Mouse (Mus musculus) forebrain, embryonic 12.5 days (tissue): ENCODE measurements around the gene Gm48551. TPM values are rescaled to one million over a fixed set of nuclear protein-coding genes. Genes with fewer than 3 reads are reported as not detected.
A peak's percentile ranks its signal among the peaks of the same experiment; 100 is the strongest.

Experiments used
- ATAC-seq: fragments of 200-750 bp; cut with Nextera tagmentation; 2 replicates; pipeline ENCODE4 v1.8.0; 2017; ENCODE audit warnings: moderate TSS enrichment; ENCODE audit not compliant: low FRiP score
- H3K27ac ChIP-seq: fragments of 300-500 bp; sonication (generic); 2 replicates; pipeline ENCODE4 v1.5.1; 2016; ENCODE audit warnings: mild to moderate bottlenecking
- H3K27me3 ChIP-seq: fragments of 300-500 bp; sonication (generic); 2 replicates; pipeline ENCODE4 v1.6.1; 2016; ENCODE audit warnings: mild to moderate bottlenecking
- H3K36me3 ChIP-seq: fragments of 300-500 bp; sonication (generic); replicated peaks from 2 replicates; pipeline ENCODE4 v1.6.1; 2016; ENCODE audit warnings: mild to moderate bottlenecking
- H3K4me1 ChIP-seq: fragments of 300-500 bp; sonication (generic); 2 replicates; pipeline ENCODE4 v1.6.1; 2016
- H3K4me2 ChIP-seq: fragments of 300-500 bp; sonication (generic); 2 replicates; pipeline ENCODE4 v1.6.1; 2016; ENCODE audit warnings: mild to moderate bottlenecking, moderate library complexity
- H3K4me3 ChIP-seq: fragments of 300-500 bp; sonication (generic); replicated peaks from 2 replicates; pipeline ENCODE4 v1.5.1; 2016; ENCODE audit warnings: mild to moderate bottlenecking
- H3K9ac ChIP-seq: fragments of 300-500 bp; sonication (generic); 2 replicates; pipeline ENCODE4 v1.6.1; 2016; ENCODE audit warnings: mild to moderate bottlenecking
- H3K9me3 ChIP-seq: fragments of 300-500 bp; sonication (generic); 2 replicates; pipeline ENCODE4 v1.6.1; 2016
- WGBS: fragments of 180-500 bp; shearing (Covaris S2); methylation state at CpG from one replicate; pipeline ENCODE4 v1.1.7; 2016; 5-methylcytosine and 5-hydroxymethylcytosine counted together
- polyA plus RNA-seq: library from polyadenylated mRNA; unstranded; fragments of >200 nt; fragmentation: Nextera tagmentation; extraction: Ambion mirVana; gene quantifications from 2 replicates; pipeline ENCODE4 v1.2.1, GENCODE M21; 2016

Gene Gm48551
- polyA plus RNA-seq, 1 experiment from 2014 or later, result 4.2 TPM

DNA sequence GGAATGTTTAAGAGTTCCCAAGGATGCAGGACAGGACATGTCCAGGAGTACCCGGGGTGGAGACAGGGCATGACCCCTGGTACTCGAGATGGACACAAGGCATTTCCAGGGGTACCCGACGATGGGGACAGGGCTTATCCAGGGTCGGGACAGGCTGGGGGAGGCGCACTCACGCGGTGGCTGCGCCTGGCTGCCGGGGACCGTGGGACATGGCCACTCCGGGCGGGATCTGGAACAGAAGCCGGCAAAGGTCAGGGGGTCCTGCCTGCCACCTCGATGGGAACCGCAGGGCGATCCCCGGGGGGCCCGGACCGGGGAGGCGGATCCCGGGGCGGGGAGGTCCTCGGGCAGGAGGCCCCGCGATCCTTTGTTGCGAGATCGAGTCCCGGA lies 34.3 kb upstream of the Gm48551 start:
- H3K36me3 ChIP-seq, result peaks cover 26% of the 10 kb centered on the region

DNA sequence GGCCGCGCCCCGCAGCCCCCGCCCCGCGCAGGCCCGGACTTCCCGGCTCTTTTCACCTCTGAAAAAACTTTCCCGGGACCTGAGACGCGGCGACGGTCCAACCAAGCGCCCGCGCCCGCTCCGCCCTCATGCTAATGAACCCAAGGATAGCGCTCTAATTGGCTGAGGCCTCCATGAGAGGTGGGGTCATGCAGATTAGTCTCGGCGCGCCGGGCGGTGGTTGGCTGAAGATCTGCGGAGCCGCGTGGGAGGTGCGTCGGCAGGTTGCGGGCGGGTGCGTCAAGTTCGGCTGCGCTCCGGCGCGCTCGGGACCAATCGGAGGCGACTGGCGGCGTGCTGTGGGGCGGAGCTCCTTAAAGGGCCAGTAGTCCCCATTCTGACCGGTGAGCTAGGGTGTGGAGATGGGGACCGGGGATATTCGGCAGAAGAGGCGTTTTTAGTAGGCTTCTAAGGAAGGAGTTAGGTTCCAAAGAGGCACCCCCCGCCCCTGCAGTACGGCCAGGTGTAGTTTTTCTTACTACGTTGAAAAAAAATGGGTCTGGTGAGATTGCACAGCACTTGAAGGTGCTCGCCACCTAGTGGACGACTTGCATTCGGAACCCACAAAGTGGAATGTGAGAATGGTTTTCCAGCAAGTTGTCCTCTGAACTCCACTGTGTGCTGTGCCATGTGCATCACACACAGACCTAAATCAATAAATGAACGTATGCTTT lies 33.8 kb upstream of the Gm48551 start, which contains the start of gene Hmg20b:
Gene Hmg20b (minus strand): TSS at position 130 of the 713 bp plus-strand sequence.
- under 1% methylated on average over 54 of the region's 54 CpGs for WGBS
- peak; percentile 96 for ATAC-seq
- Histone ChIP-seq H3K27me3 (peaks cover 41% of the 10 kb centered on the region), H3K4me1 (peaks cover 38% of the 10 kb centered on the region), H3K36me3 (peaks cover 21% of the 10 kb centered on the region), H3K4me2 (peak within 1 kb of the TSS; percentile 92), H3K9ac (peak within 1 kb of the TSS; percentile 91), H3K27ac (peak within 1 kb of the TSS; percentile 61), H3K4me3 (peak within 1 kb of the TSS; percentile 91), H3K9me3 (no peaks in the 10 kb centered on the region)

More for the DNA sequence above, 34.3 kb upstream of the Gm48551 start:
- H3K27me3 ChIP-seq, result peaks cover 43% of the 10 kb centered on the region
- peak overlapping the region; percentile 61; the same call in 1 of the 2 replicates for H3K27ac ChIP-seq
- H3K4me1 ChIP-seq, result peaks cover 38% of the 10 kb centered on the region
- peak overlapping the region; percentile 91 for H3K9ac ChIP-seq
- no peaks in the 10 kb centered on the region for H3K9me3 ChIP-seq
- peak overlapping the region; percentile 92 for H3K4me2 ChIP-seq
- H3K4me3 ChIP-seq, result peak overlapping the region; percentile 91
- WGBS, result under 1% methylated on average over 25 of the region's 29 CpGs
- peak; percentile 10; the same call in 1 of the 2 replicates for ATAC-seq

DNA sequence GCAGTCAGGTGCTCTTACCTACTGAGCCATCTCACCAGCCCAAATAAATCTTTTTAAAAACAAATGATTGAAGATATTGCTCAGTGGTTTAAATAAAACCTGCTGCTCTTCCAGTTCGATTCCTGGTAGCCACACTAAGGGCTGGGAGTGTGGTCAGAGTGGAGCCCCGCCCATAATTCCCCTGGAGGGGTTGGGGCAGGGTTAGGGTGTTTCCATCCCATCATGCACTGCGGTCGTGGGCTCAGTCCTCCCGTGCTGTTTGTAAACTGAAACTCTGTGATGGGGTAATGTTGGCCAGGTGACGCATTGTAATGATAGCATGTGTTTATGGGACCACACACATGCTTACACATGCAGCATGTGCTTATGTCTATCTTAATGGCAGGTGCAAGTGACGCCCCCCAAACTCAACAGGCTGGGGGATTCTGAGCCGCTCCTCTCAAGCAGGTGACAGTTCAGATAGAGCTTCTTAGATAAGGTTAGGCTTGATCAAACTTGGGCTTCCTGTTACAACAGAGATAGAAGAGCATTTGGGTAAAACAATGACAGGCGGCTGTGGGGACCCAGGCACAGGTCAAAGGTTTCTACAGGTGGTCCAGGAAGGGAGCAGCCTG lies 32.5 kb upstream of the Gm48551 start:
- no peak overlapping the region for H3K4me2 ChIP-seq
- no peak overlapping the region for H3K4me3 ChIP-seq
- no peak for ATAC-seq
- H3K4me1 ChIP-seq, result peaks cover 29% of the 10 kb centered on the region
- 25% methylated on average over 9 of the region's 9 CpGs for WGBS
- H3K9me3 ChIP-seq, result no peaks in the 10 kb centered on the region
- H3K27ac ChIP-seq, result no peak overlapping the region
- peaks cover 43% of the 10 kb centered on the region for H3K27me3 ChIP-seq
- H3K9ac ChIP-seq, result peak overlapping the region; percentile 12; the same call in 1 of the 2 replicates
- peaks cover 15% of the 10 kb centered on the region for H3K36me3 ChIP-seq

DNA sequence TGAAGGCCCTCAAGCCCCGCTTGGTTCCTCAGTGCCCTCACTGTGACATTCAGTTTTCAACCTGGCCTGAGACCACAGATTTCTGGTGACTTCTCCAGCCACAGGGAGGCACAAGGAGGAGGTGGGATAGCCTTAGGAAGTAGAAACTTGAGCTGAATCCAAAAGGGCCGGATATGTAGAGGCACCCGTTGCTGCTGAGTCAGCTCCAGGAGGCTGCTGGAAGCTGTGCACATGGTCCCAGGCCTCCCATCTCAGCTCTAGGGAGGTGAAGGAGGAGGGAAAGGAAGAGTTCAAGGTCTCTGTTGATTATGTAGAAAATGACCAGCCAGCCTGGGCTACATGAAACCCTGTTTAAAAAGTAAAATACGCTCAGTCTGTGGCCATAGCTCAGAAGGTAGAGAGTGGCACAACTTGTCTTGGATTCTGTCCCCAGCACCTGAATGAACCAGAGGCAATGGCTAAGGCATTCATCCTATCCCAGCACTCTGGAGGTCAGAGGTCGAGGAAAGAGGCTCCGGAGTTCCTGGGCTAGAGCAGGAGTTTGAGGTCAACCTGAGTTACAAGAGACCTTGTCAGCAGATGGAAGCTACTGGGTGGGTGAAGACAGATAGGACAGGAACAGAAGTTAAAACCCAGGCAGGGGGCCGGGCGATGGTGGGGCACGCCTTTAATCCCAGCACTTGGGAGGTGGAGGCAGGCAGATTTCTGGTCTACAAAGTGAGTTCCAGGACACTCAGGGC lies 29.4 kb upstream of the Gm48551 start:
- ATAC-seq, result no peak
- H3K9me3 ChIP-seq, result no peaks in the 10 kb centered on the region
- H3K4me2 ChIP-seq, result no peak overlapping the region
- peaks cover 31% of the 10 kb centered on the region for H3K4me1 ChIP-seq
- H3K36me3 ChIP-seq, result no peaks in the 10 kb centered on the region
- no peak overlapping the region for H3K4me3 ChIP-seq
- 71% methylated on average over 9 of the region's 9 CpGs for WGBS
- peaks cover 34% of the 10 kb centered on the region for H3K27me3 ChIP-seq
- H3K27ac ChIP-seq, result no peak overlapping the region
- no peak overlapping the region for H3K9ac ChIP-seq

DNA sequence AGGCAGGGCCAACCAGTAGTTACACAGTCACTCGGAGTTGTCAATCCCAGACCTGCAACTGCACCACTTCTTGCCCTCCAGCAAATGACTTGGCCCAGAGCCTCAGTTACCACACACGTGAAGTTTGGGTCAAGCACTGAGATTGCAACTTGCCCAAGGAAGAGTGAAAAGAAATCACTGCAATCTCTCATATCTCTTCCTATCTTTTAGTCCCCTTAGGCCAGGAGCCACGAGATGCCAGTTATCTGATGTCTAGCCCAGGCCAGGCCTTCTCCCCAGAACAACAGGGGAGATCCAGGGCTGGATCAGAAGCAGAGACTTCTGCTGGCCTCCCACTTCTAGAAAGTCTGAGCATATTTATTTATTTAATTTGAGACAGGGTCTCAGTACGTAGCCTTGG lies 28.7 kb upstream of the Gm48551 start:
- H3K9me3 ChIP-seq, result no peaks in the 10 kb centered on the region
- 83% methylated on average over 4 of the region's 4 CpGs for WGBS
- peaks cover 34% of the 10 kb centered on the region for H3K27me3 ChIP-seq
- 0 out of 2 replicates have a peak overlapping the region, but pooled peaks have one; percentile 36 for H3K9ac ChIP-seq
- no peak overlapping the region for H3K4me2 ChIP-seq
- no peak overlapping the region for H3K4me3 ChIP-seq
- no peak for ATAC-seq
- no peaks in the 10 kb centered on the region for H3K36me3 ChIP-seq
- no peak overlapping the region for H3K27ac ChIP-seq
- H3K4me1 ChIP-seq, result peaks cover 32% of the 10 kb centered on the region

DNA sequence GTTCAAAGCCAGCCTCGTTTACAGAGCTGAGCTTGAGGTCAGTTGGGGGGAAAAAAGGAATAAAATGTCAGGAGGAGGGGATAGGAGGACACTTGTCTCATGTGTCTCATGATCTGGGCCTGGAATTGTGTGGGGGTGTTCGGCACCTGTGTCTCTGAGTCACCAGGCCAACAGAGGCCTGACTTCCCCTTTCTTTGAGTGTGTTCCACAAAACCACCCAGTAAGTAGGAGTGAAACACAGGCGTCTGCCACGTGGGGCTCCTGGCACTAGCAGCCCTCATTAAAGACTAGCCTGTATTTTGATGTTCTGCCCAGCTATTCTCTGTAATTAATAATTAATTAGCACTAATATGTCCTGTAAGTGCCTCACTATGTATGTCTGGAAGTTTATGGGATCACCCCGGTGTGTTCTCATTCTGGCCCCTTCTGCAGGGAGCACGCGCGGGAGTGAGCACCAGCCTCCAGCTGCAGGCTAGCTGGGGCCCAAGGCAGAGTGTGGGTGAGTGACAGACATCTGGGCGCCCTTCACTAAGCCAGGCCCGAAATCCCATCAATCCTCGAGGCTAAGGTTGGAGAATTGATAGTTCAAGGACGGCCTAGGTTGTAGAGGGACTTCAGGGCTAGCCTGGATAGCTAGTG lies 27.8 kb upstream of the Gm48551 start:
- ATAC-seq, result no peak
- Histone ChIP-seq H3K4me3 (no peak overlapping the region), H3K9me3 (no peaks in the 10 kb centered on the region), H3K36me3 (no peaks in the 10 kb centered on the region), H3K27ac (no peak overlapping the region), H3K4me2 (peak overlapping the region; percentile 98), H3K9ac (0 out of 2 replicates have a peak overlapping the region, but pooled peaks have one; percentile 36), H3K27me3 (peaks cover 34% of the 10 kb centered on the region), H3K4me1 (peaks cover 32% of the 10 kb centered on the region)
- WGBS, result 56% methylated on average over 12 of the region's 12 CpGs

DNA sequence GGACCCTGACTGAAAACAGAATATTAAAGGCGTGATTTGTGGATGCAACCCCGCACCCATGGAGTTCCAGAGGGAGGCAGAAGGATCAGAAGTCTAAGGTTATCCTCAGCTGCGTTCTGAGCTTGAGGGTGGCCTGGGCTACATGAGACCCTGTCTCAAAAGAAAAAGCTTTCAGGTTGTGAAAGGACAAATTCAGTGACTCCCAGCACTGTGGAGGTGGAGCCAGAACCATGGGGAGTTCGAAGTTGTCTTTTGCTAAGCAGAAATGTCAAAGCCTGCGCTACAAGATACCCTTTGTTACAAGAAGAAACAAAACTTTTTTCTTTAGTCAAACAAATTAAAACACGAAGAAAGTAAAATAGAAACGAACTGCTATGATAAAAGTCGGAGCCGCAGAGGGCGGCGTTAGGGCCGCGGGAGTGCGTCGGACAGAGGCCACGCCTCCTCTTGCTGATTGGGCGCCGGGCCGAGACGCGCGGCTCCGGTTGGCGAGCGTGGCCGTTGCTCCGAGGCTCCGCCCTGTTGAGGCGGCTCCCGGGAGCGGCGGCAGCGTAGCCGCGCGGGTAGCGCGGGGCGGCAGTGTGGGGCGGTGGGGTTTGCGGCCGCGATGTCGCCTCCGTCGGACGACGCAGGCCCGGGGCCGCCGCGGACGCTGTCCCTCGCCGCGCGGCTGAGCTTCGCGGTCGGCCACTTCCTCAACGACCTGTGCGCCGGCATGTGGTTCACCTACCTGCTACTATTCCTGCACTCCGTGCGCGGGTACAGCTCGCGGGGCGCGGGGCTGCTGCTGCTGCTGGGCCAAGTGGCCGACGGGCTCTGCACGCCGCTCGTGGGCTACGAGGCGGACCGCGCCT lies 27.0 kb upstream of the Gm48551 start, which contains the start of gene Mfsd12:
Gene Mfsd12 (plus strand): TSS at position 501 of the 854 bp plus-strand sequence.
- ATAC-seq, result peak; percentile 94
- 2% methylated on average over 78 of the region's 79 CpGs for WGBS
- Histone ChIP-seq H3K36me3 (no peaks in the 10 kb centered on the region), H3K9ac (peak within 1 kb of the TSS; percentile 78), H3K4me3 (peak within 1 kb of the TSS; percentile 75), H3K9me3 (no peaks in the 10 kb centered on the region), H3K27ac (no peak within 1 kb of the TSS), H3K4me1 (peaks cover 33% of the 10 kb centered on the region), H3K4me2 (peak within 1 kb of the TSS; percentile 98), H3K27me3 (peaks cover 30% of the 10 kb centered on the region)

DNA sequence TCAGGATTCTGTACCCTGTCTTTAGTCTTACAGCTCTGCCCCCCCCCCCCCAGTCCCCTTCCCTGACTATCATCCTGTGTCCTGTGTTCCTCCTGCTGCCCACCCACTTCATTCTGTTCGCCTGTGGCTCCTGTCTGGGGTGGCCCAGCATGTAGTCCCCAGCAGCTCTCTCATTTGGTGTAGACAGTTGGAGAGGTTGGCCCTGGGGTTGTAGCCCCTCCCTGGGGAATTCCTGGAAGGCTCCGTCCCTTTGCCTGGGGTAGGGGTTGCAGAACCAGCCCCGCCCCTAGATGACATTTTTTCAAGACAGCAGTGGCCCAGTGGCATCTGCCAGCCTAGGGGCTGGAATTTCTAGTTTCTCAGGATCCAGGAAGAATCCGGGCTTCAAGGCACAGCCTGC lies 26.1 kb upstream of the Gm48551 start:
- Histone ChIP-seq H3K36me3 (no peaks in the 10 kb centered on the region), H3K4me1 (peaks cover 42% of the 10 kb centered on the region), H3K27me3 (peaks cover 38% of the 10 kb centered on the region), H3K27ac (no peak overlapping the region), H3K4me3 (peak overlapping the region; percentile 75), H3K9ac (peak overlapping the region; percentile 78), H3K4me2 (peak overlapping the region; percentile 98), H3K9me3 (no peaks in the 10 kb centered on the region)
- 44% methylated on average over 4 of the region's 4 CpGs for WGBS
- ATAC-seq, result no peak

DNA sequence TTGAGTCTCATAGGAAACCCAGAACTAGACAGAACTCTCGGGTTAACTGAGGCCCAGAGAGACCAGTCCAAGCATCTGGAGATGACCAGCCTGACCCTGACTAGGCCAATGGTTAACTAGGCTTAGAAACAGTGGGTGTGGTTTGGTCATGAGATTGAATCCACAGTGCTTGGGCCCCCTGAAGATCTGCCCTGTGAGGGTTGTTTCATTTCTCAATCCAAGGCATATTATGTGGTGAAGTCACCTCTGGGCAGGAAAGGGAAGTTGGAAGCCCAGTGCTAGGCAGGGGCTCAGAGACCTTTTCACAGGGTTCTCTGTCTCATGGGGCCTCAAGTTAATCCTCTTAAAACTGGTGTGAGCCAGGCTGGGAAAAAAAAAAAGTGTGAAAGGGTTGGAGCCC lies 25.4 kb upstream of the Gm48551 start:
- H3K4me3 ChIP-seq, result no peak overlapping the region; the same call in 1 of the 2 replicates
- H3K9ac ChIP-seq, result 0 out of 2 replicates have a peak overlapping the region, but pooled peaks have one; percentile 78
- peak overlapping the region; percentile 98; the same call in 1 of the 2 replicates for H3K4me2 ChIP-seq
- H3K4me1 ChIP-seq, result peaks cover 48% of the 10 kb centered on the region
- H3K27me3 ChIP-seq, result peaks cover 44% of the 10 kb centered on the region
- ATAC-seq, result no peak
- no peaks in the 10 kb centered on the region for H3K36me3 ChIP-seq
- 67% methylated on average over 1 of the region's 1 CpGs for WGBS
- no peak overlapping the region; the same call in 1 of the 2 replicates for H3K27ac ChIP-seq
- no peaks in the 10 kb centered on the region for H3K9me3 ChIP-seq

DNA sequence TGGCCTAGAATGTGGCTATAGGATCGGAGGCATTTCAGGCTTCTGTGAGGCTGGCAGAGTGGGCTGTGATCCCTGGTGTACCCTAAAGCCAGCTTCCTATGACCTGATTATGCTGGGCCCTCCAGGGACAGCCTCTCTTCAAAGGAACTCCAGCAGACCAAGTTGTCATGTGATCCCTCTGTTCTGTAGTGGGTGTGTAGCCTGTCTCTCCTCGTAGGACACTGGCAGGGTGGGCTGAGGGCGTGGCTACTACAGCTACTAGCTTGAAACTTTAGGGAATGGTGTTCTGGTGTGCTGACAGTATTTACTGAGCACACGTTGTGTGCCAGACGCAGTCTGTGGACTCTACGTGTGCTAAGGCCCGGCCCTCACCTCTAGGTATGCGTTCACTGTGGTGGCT lies 23.5 kb upstream of the Gm48551 start:
- no peak for ATAC-seq
- Histone ChIP-seq H3K9ac (no peak overlapping the region), H3K4me2 (no peak overlapping the region), H3K4me1 (peaks cover 67% of the 10 kb centered on the region), H3K27ac (no peak overlapping the region), H3K27me3 (peaks cover 54% of the 10 kb centered on the region), H3K4me3 (no peak overlapping the region), H3K9me3 (no peaks in the 10 kb centered on the region), H3K36me3 (no peaks in the 10 kb centered on the region)
- 72% methylated on average over 8 of the region's 8 CpGs for WGBS

DNA sequence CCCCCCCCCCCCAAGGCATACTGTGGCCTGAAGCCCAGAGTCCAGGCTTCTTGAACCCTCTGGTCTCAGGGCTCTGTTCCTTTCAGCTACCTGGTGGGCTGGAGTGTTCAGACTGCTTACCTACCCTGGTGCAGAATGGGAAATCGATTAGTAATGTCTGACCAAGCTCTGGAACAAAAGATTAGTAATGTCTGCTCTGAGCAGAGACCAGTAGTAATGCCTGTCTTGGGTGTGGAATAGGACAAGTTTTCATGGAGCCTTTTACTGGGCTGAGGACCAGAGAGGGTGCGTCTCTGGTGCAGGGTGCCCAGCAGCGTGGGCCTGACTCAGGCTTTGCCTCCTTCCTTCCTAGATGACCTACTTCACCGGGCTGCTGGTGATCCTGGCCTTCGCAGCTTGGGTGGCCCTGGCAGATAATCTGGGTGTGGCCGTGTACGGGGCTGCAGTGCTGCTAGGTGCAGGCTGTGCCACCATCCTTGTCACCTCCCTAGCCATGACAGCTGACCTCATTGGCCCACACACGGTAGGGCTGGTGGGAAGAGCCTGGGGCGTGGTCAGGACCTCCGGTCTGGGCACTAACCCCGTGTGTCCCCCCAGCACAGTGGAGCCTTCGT lies 21.8 kb upstream of the Gm48551 start:
- peaks cover 80% of the 10 kb centered on the region for H3K4me1 ChIP-seq
- H3K4me2 ChIP-seq, result no peak overlapping the region
- H3K9me3 ChIP-seq, result no peaks in the 10 kb centered on the region
- H3K9ac ChIP-seq, result no peak overlapping the region
- no peak overlapping the region for H3K27ac ChIP-seq
- no peak for ATAC-seq
- peaks cover 45% of the 10 kb centered on the region for H3K27me3 ChIP-seq
- H3K36me3 ChIP-seq, result peaks cover 14% of the 10 kb centered on the region
- no peak overlapping the region for H3K4me3 ChIP-seq
- 73% methylated on average over 12 of the region's 12 CpGs for WGBS
